Mouse (Mus musculus): ENCODE measurements at regions not wholly inside any gene's neighbourhood (a gene's known extent, or its start where the extent isn't known, plus 50 kb on each side); places are given as distances from the start of the nearest gene placed in this dataset.

- no peak for TF ChIP-seq CTCF (IDR thresholded peaks at IDR 0.05; ENCODE audit: low read depth)
- TF ChIP-seq EP300 (IDR thresholded peaks at IDR 0.05; ENCODE audit: low read depth): no peak
Measured at GRCm38 (mm10) chr10:104423761-104424160, 229.9 kb downstream of the Gm4340 start.
